Mouse (Mus musculus) Patski (cell line): ENCODE measurements around the gene Fam107b. TPM values are rescaled to one million over a fixed set of nuclear protein-coding genes. Genes with fewer than 3 reads are reported as not detected.
A peak's percentile ranks its signal among the peaks of the same experiment; 100 is the strongest.

Experiments used
- ATAC-seq: fragments of 100-300 bp; one replicate; pipeline ENCODE4 v1.8.0; 2021
- CTCF ChIA-PET: fragments of 350-600 bp; sonication (Branson Sonifier 250); formaldehyde crosslinking; loops from one replicate; lab custom pipeline; 2022; ENCODE audit warnings: inconsistent platforms; lab: Charles Lee
- POLR2A ChIA-PET: fragments of 350-600 bp; sonication (Branson Sonifier 250); formaldehyde crosslinking; loops from one replicate; lab custom pipeline; 2022; ENCODE audit warnings: antibody characterized with exemption, inconsistent platforms; lab: Charles Lee
- DNase-seq: peaks from one replicate; pipeline ENCODE4 v3.0.0-alpha.2; 2011; ENCODE audit warnings: low read depth, low spot score
- H3K27me3 ChIP-seq: fragments of 371-371 bp; one replicate; pipeline ENCODE4 v1.5.1; 2021
- CTCF ChIP-seq: fragments of 100-300 bp; IDR thresholded peaks from one replicate; pipeline ENCODE4 v1.5.1; 2021
- in situ Hi-C: fragments of 300-500 bp; cut with MboI; formaldehyde crosslinking; loops from 3 replicates; pipeline ENCODE4 v1.11.1; 2018; ENCODE audit warnings: low pct_unique_long_range_greater_than_20kb, mixed read lengths
- polyA plus RNA-seq: library from polyadenylated mRNA; unstranded; gene quantifications from one replicate; pipeline ENCODE4 v1.2.3, GENCODE M21; 2021

The Fam107b gene
- polyA plus RNA-seq, 1 experiment from 2014 or later: 92.8 TPM

DNA sequence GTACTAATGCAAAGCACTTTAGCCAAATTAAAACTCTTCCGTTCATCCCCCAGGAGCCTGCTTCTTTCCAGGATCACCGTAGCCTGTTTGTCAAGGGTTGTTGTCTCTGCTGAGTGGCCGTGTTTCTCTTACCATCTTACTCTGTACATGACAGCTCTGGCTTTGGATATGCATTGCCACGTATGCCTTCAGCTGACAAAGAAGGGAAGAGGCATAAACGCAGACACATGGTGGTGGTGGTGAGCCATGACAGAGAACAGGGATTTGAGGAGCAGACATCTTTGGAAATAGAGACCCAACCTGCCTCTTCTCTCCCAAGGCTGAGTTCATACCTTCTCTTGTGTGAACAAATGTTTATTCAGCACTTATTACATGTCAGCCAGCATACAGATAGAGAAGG is 226.3 kb downstream of the Fam107b start:
- no peak for TF ChIP-seq CTCF
- CTCF ChIA-PET: no interaction called here
- DNase-seq (no peak), ATAC-seq (no peak)
- in situ Hi-C loops: loop anchor here (10.0 kb wide), 1 partner anchor 452 kb away; no protein-coding TSS in a partner anchor
- POLR2A ChIA-PET: no interaction called here
- no peaks in the 10 kb centered on the region for H3K27me3 ChIP-seq

DNA sequence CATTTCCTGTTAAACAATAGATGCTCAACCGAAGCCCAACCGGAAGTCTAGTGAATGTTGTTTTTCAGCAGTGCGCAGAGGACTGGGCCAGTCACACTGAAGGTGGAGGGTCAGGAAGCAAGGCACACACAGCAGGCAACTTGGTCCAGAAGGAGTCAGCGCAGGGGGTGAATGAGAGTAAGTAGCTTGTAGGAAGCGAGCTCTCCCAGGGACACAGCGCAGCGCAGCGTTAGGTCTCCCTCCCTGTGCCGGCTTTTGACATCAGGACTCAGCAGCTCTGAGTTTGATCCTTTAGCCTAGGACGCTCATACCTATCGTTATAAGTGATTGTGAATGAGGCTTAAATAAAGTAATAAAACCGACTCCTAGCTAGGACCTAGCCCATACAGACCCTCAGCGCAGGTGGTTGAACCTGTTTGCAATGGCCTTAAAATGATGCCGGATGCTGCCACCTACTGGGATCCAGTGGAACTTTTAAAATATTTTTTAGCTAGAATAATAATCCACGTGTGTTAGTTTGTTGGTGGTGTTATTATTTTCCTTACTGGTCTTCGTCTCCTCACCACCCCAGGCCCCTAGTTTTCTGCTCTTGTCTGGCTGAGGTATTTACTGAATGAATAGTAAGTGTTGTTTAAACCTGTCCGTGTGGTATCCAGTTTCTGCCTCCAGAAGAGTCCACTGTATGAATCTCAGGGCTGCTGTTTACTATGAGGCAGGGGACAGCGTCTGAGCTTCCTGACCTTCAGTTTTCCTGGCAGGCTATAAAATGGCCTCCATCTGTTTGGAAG is 229.7 kb downstream of the Fam107b start:
- ChIA-PET POLR2A (no interaction called here), CTCF (interaction anchor here (0.7 to 2.3 kb wide), 14 partner anchors 9 to 1064 kb away, joined by 3 to 15 read pairs (median 4); no protein-coding TSS in a partner anchor)
- no peak for DNase-seq
- in situ Hi-C loops: loop anchor here (5.0 to 25.0 kb wide), 3 partner anchors 253 to 837 kb away; no protein-coding TSS in a partner anchor
- ATAC-seq: no peak
- TF ChIP-seq CTCF: peak; percentile 80
- no peaks in the 10 kb centered on the region for H3K27me3 ChIP-seq

DNA sequence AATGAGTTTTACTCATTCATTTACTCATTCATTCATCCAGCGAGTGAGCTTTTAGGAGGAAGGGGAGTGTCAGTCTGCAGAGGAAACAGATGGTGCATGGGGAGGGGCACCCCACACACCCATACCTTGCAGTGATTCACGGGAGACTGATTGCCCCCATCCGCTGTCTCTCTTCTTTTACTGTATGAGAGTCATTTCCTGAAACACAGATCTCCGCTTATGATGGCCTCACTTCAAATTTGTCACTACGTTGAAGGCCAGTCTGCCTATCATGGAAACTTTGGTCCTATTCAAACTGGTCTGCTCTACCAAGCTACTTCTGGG is 230.2 kb downstream of the Fam107b start:
- no peak for TF ChIP-seq CTCF
- no peak for DNase-seq
- ATAC-seq: no peak
- no peaks in the 10 kb centered on the region for H3K27me3 ChIP-seq
- ChIA-PET POLR2A (no interaction called here), CTCF (interaction anchor here (0.7 to 2.3 kb wide), 12 partner anchors 9 to 1064 kb away, joined by 3 to 15 read pairs (median 4); no protein-coding TSS in a partner anchor)
- in situ Hi-C loops: loop anchor here (5.0 to 25.0 kb wide), 2 partner anchors 253 to 837 kb away; no protein-coding TSS in a partner anchor

DNA sequence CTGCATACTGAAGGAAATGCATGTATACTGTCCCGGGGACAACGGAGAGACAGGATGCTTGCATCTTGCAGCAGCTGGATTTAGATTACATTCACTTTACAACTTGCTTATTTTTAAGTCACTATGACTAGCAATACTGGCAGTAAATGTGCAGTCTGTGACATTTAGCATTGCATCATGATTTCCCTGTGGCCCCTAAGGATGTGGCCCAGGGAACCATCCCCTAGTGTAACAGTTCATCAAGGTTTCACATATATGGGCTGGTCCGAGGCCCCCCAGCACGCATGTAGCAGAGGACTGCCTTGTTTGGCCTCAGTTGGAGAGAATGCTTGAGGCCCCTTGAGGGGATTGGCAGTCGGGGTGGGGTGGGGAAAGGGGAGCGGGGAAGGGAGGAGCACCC is 235.5 kb downstream of the Fam107b start:
- ATAC-seq (no peak), DNase-seq (no peak)
- in situ Hi-C loops: loop anchor here (25.0 kb wide), 1 partner anchor 832 kb away; no protein-coding TSS in a partner anchor
- ChIA-PET CTCF (interaction anchor here (1.9 kb wide), 1 partner anchor 259 kb away, joined by 5 read pairs; no protein-coding TSS in a partner anchor), POLR2A (no interaction called here)
- no peak for TF ChIP-seq CTCF
- peaks cover 24% of the 10 kb centered on the region for H3K27me3 ChIP-seq

DNA sequence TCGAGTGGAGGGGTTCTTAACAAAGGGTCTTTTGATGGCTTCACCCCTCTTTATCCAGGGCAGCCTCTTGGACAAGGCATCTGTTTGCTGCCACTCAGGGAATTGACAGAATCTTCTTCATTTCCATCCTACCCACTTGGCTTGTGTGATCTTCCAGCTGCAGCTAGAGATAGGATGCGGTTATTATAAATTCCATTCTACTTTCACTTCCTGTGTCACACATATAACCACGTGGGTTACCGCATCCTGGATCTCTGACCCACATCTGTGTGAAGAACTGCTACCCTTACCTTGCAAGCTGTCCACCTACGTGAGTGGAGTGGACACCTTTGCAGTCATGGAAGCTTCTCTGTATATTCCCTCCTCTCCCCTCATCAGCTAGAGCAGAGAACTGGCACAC is 240.0 kb downstream of the Fam107b start:
- in situ Hi-C loops: loop anchor here (10.0 to 25.0 kb wide), 4 partner anchors 404 to 1054 kb away; no protein-coding TSS in a partner anchor
- ChIA-PET CTCF (interaction anchor here (1.2 kb wide), 1 partner anchor 10 kb away, joined by 3 read pairs; no protein-coding TSS in a partner anchor), POLR2A (no interaction called here)
- DNase-seq (no peak), ATAC-seq (no peak)
- H3K27me3 ChIP-seq: peaks cover 24% of the 10 kb centered on the region
- TF ChIP-seq CTCF: no peak

DNA sequence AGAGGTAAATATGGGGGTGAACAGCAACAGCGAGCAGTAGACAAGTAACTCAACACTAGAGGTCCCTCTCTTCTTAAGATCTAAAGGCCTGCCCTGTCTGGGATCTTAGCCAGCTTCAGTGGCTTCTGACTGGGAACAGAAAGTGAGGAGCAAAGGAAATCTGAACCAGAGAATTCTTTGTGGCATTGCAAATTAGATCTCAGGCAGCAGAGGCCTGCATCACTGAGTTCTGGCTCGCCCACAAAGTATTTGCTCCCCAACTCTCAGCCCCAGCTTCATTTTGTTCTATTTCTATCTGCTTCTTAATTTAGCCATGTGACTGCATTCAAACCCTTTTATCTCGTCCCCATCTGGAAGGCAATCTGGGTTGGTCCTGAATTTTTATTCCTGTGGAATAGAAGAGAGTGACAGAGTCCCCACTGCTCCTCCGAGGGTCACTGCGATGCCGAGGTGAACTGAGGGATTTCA is 245.9 kb downstream of the Fam107b start:
- peak; percentile 92 for ATAC-seq
- in situ Hi-C loops: loop anchor here (5.0 to 25.0 kb wide), 5 partner anchors 399 to 1049 kb away; no protein-coding TSS in a partner anchor
- TF ChIP-seq CTCF: peak; percentile 70
- ChIA-PET POLR2A (no interaction called here), CTCF (interaction anchor here (0.8 to 1.3 kb wide), 6 partner anchors 11 to 820 kb away, joined by 3 read pairs; no protein-coding TSS in a partner anchor)
- peak; percentile 51 for DNase-seq
- no peaks in the 10 kb centered on the region for H3K27me3 ChIP-seq

DNA sequence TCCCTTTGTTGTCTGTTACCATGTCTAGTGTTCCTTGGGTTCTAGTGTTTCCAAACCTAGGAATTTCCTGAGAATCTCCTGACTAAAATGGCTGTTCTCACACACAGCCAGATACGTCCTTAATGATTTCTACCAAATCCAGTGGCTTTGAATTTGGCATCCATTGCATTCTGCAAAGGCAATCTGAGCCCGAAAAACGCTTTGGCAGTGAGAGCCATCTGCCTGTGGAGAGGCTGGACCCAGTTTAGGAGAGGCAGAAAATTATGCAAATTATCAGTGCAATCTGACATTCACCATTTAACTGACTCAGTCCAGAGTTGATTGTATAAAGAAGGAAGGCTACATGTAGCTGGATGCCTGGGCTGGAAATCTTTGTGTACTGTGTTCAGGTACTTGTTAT is 247.3 kb downstream of the Fam107b start:
- CTCF ChIA-PET: no interaction called here
- POLR2A ChIA-PET: interaction anchor here (0.7 kb wide), 1 partner anchor 502 kb away, joined by 5 read pairs; no protein-coding TSS in a partner anchor
- in situ Hi-C loops: loop anchor here (5.0 to 25.0 kb wide), 5 partner anchors 397 to 1047 kb away; no protein-coding TSS in a partner anchor
- ATAC-seq: no peak
- no peak for TF ChIP-seq CTCF
- H3K27me3 ChIP-seq: no peaks in the 10 kb centered on the region
- no peak for DNase-seq

DNA sequence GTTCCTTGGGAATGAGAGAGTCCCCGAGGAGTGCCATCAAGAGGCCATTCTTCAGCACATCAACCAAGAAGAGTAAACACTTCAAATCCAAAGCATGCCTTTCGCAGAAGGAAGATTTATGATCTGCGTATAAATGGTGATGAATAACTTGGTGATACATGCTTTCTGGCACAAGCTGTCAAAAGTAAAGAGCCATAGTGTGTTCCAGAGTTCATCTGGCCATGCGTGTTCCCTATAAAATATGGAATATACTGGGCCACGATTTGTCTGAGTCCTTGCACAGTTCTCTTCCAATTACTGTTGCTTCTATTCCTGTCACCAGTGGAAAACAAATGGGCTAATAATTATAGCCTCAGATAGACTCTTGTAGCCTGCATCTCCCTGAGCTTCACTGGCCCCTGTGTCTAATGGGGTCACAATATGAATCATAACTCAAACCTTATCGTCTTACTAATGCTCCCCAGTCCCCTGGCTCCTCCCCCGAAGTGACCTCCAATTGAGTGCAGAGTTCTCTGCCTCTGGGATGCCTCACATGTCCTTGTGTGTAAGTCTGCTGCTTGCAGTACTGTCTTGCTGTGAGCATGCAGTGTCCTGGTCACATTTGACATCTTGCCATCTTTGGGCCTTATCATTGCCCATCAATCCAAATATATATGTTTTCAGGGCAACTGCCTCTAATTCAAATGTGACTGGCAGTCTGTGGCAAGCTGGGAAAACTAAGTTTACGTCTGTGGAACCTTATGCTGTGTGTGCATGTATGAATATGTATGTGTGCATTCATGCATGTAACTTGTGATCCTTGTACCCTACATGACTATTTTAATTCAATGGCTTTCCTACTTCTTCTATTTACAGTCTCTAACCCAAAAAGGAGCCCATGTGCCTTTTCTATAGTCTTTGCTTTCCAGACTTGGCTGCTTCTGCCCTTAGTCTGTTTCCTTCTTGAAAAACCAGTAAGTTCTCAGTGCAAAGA is 252.5 kb downstream of the Fam107b start:
- ChIA-PET POLR2A (interaction anchor here (1.1 kb wide), 1 partner anchor 10 kb away, joined by 3 read pairs; no protein-coding TSS in a partner anchor), CTCF (interaction anchor here (1.1 kb wide), 1 partner anchor 399 kb away, joined by 4 read pairs; no protein-coding TSS in a partner anchor)
- peak; percentile 42 for ATAC-seq
- in situ Hi-C loops: loop anchor here (25.0 kb wide), 1 partner anchor 815 kb away; no protein-coding TSS in a partner anchor
- peaks cover 4% of the 10 kb centered on the region for H3K27me3 ChIP-seq
- DNase-seq: no peak
- TF ChIP-seq CTCF: no peak

Other genes starting within 250 kb of the Fam107b start
- gene Rpp38, start 237.8 kb upstream of the Fam107b start, polyA plus RNA-seq: 21.9 TPM
- 4.9 TPM for gene Acbd7, start 234.3 kb upstream of the Fam107b start, polyA plus RNA-seq
- gene Olah, start 173.3 kb upstream of the Fam107b start, polyA plus RNA-seq: 0.04 TPM
- gene Meig1, start 147.8 kb upstream of the Fam107b start, polyA plus RNA-seq: 0.15 TPM
- gene Dclre1c, start 146.4 kb upstream of the Fam107b start, polyA plus RNA-seq: 5.7 TPM
- 4.9 TPM for gene Suv39h2, start 95.5 kb upstream of the Fam107b start, polyA plus RNA-seq
- 3.0 TPM for gene Gm45902, start 57.7 kb upstream of the Fam107b start, polyA plus RNA-seq
- 61.3 TPM for gene Hspa14, start 57.7 kb upstream of the Fam107b start, polyA plus RNA-seq
- 1.7 TPM for gene Cdnf, start 57.5 kb upstream of the Fam107b start, polyA plus RNA-seq